Mouse (Mus musculus): ENCODE data around the gene Kcnn3.

Gene Kcnn3

GRCm38 (mm10) chr3:89565371-89565770, 45.4 kb downstream of the Kcnn3 start:
- DNase-seq (ENCODE audit: low spot score), result no peak

DNA sequence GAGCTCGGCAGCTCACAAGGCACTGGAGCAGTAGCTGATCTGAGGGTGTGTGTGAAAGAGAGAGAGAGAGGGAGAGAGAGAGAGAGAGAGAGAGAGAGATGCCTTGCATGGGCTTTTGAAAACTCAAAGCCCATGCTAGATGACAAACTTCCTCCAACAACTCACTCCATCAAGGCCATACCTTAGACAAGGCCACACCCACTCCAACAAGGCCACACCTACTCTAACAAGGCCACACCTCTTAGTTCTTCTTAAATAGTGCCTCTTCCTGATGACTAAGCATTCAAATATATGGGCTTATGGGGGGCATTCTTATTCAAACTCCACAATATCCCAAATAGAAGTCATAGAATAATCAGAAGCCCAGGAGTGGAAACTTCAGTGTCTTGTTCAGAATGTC, 49.1 kb downstream of the Kcnn3 start:
- DNase-seq (ENCODE audit: low spot score), result no peak

GRCm38 (mm10) chr3:89569707-89570324, 49.9 kb downstream of the Kcnn3 start:
- no peak for DNase-seq (ENCODE audit: low spot score)

DNA sequence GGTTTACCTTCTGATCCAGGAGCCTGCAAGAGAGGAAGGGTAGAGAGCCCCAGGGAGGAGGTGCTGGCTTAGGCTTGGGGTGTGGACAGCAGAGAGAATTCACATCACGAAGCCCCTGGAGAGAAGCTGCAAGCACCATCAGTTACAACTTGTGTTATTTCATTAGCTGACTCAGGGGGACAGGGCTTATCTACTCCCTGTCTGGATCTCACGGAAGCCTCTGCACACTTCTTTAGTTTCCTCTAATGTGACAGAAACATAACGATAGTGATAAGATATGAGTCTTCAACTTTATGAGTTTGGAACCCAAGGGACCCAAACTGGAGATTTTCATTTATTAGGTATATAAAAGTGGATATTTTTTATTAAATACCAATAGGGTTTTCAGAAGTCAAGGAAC, 50.4 kb downstream of the Kcnn3 start:
- DNase-seq (ENCODE audit: low spot score), result no peak

DNA sequence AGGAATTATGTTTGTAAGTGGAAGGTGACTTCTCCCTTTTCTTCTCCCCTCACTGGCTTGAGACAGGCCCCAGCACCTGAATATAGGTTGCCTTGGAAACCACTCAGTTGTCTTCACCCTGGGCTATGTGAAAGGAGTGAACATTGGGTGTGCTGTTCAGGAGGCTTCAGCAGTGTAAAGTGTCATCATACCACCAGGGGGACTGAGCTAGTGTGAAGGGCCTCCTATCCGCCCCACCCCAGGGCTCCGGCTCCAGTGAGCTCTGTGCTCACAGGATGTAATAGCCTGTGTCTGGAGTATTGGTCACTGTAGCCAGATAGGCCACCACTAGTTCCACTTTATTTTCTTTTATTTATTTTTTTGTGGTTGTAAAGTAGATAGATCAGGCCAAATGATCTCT, 54.3 kb downstream of the Kcnn3 start:
- DNase-seq (ENCODE audit: low spot score), result no peak

DNA sequence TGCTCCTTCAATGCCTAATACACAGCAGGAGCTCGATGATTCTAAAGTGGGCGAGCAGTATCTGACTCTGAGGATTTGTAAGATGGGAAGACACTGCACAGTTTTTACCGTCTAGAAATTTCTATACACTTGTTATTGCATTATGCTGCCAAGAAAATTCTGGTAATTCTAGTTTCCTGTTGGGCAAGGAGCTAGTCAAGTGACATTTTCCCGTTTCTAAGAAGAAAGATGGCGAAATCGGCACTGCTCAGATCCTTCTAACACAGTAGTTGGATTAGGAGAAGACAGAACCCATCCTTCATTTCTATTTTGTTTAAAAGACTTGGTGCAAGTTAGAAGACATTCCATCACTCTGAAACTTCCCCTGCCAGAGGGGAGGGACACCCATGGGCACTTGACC, 56.4 kb downstream of the Kcnn3 start:
- no peak for DNase-seq (ENCODE audit: low spot score)

GRCm38 (mm10) chr3:89577154-89577553, 57.2 kb downstream of the Kcnn3 start:
- no peak for DNase-seq (ENCODE audit: low spot score)

- no peak for DNase-seq (ENCODE audit: low spot score)
Measured at GRCm38 (mm10) chr3:89578083-89578482, 58.1 kb downstream of the Kcnn3 start.

DNA sequence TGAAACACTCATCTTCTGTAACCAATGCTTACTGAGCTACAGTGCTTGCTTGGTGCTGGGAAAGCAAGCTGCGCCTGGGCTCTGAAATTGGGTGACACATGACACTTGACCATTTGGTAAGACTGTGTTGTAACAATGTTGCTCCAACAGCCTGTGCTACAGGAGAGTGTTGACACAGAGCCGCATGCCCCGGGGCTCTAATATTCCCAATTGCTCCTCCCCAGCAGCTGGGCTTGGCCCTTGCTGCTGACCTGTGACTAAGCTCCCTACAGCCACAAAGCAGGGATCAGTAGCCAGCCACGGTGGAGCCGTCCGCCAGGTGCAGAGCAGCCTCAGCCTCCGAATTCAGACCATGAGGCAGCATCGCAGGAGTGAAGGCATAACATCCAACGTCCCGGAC, 58.8 kb downstream of the Kcnn3 start:
- DNase-seq (ENCODE audit: low spot score), result no peak

GRCm38 (mm10) chr3:89584254-89584653, 64.3 kb downstream of the Kcnn3 start:
- no peak for DNase-seq (ENCODE audit: low spot score)

GRCm38 (mm10) chr3:89588436-89588835, 68.5 kb downstream of the Kcnn3 start:
- DNase-seq (ENCODE audit: low spot score), result no peak

DNA sequence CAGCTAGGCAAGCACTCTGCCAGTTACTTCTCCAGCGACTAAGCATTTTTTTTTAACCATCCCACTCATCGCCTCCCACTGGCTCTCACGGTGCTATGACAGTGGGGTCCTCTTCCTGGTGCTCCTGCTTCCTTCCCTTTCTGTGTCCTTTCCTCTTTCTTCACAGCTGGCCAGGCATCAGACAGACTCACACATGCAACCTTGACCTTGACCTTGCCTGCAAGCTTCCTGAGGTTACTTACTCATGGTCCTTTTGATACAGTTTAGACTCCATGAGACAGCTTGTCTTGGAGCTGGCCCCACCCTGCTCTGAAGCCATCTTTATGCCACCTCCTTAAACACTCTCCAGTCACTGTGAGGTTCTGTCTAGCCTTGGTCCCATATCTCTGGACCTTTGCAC, 69.4 kb downstream of the Kcnn3 start:
- DNase-seq (ENCODE audit: low spot score), result no peak

- DNase-seq (ENCODE audit: low spot score), result no peak
Measured at GRCm38 (mm10) chr3:89590386-89590785, 70.4 kb downstream of the Kcnn3 start.

- DNase-seq (ENCODE audit: low spot score), result no peak
Measured at GRCm38 (mm10) chr3:89591461-89591860, 71.5 kb downstream of the Kcnn3 start.

- DNase-seq (ENCODE audit: low spot score), result no peak
Measured at GRCm38 (mm10) chr3:89592809-89593208, 72.8 kb downstream of the Kcnn3 start.

DNA sequence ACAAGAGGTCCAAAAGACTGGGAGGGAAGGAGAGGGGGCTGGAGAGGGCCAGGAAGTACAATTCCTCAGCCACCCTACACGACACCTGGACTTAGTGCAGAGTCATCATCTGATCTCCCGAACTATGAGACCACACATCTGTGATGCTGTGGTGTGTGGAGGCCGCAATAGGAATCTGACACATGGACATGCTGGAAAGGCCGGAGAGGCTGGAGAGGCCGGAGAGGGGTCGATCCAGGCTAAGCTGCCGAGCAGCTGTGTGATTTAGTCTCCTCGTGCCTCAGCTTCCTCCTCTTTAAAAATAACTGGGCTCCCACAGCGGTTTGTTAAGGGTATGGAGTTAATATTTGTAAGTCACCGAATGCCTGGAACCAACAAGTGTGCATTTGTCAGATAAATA, 73.6 kb downstream of the Kcnn3 start:
- no peak for DNase-seq (ENCODE audit: low spot score)

GRCm38 (mm10) chr3:89598361-89598760, 78.4 kb downstream of the Kcnn3 start:
- no peak for DNase-seq (ENCODE audit: low spot score)

- no peak for DNase-seq (ENCODE audit: low spot score)
Measured at GRCm38 (mm10) chr3:89598967-89599366, 79.0 kb downstream of the Kcnn3 start.

GRCm38 (mm10) chr3:89601060-89601459, 81.1 kb downstream of the Kcnn3 start:
- no peak for DNase-seq (ENCODE audit: low spot score)

GRCm38 (mm10) chr3:89603300-89603699, 83.3 kb downstream of the Kcnn3 start:
- DNase-seq (ENCODE audit: low spot score), result no peak

DNA sequence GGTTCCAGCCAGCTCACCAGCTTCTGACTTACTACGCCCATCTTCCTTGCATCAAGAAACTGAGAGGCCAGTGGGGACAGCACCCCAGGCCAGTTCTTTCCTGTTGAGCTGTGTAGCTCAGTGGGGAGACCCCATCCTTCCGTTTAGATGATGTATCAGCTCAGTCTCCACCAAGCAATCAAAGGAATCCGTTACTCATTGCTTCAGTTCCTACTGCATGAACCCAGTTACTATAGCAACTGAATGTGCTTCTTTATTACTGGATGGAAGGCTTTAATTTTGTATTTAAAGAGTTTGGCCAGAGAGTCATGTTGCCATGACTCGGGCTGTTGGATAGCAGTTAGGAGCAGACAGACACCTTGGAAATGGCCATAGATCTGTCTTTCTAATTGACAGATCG, 85.3 kb downstream of the Kcnn3 start:
- DNase-seq (ENCODE audit: low spot score), result no peak

- no peak for DNase-seq (ENCODE audit: low spot score)
Measured at GRCm38 (mm10) chr3:89607327-89607726, 87.4 kb downstream of the Kcnn3 start.

DNA sequence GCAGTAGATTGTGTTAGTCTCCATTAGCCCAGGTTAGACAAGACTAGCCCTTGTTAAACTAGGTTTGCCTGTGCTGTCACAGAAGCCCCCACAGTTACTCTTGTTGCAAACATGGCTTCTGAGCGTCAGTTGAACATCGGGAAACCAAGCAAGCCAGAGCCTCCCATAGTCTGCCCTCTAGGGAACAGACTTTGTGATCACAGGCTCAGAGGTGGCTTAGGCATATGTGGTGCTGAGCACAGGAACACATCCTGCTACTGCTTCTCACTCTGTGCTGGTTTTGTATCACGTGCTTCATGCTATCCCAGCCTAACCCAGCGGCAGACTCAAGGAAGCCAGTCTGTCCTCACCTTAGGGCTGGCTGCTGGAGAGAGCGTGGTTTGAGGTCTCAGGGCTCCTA, 92.1 kb downstream of the Kcnn3 start:
- DNase-seq (ENCODE audit: low spot score), result no peak
